Mouse (Mus musculus) midbrain, embryonic 14.5 days (tissue): ENCODE data around the gene Tmbim1. TPM values are rescaled to one million over a fixed set of nuclear protein-coding genes. Genes with fewer than 3 reads are reported as not detected.

Experiments used
- ATAC-seq: fragments of 200-750 bp; cut with Nextera tagmentation; 2 replicates; pipeline ENCODE4 v1.8.0; 2017; ENCODE audit warnings: moderate number of reproducible peaks, moderate library complexity; ENCODE audit not compliant: low FRiP score, low TSS enrichment
- DNase-seq: peaks from one replicate; pipeline ENCODE4 v3.0.0-alpha.2; 2015
- H3K27ac ChIP-seq: fragments of 300-500 bp; sonication (generic); replicated peaks from 2 replicates; pipeline ENCODE4 v1.5.1; 2014; ENCODE audit warnings: mild to moderate bottlenecking, low read depth, low read length, moderate library complexity
- H3K27me3 ChIP-seq: fragments of 300-500 bp; sonication (generic); 2 replicates; pipeline ENCODE4 v1.6.1; 2014; ENCODE audit warnings: low read length, control low read depth, mixed read lengths; ENCODE audit not compliant: control insufficient read depth, insufficient read depth
- H3K36me3 ChIP-seq: fragments of 300-500 bp; sonication (generic); 2 replicates; pipeline ENCODE4 v1.6.1; 2014; ENCODE audit warnings: low read length, control low read depth; ENCODE audit not compliant: control insufficient read depth, insufficient read depth
- H3K4me1 ChIP-seq: fragments of 300-500 bp; sonication (generic); 2 replicates; pipeline ENCODE4 v1.6.1; 2014; ENCODE audit warnings: mild to moderate bottlenecking, antibody characterized with exemption, low read length, control low read depth; ENCODE audit not compliant: control insufficient read depth, insufficient read depth
- H3K4me2 ChIP-seq: fragments of 300-500 bp; sonication (generic); 2 replicates; pipeline ENCODE4 v1.6.1; 2014; ENCODE audit warnings: mild to moderate bottlenecking, low read length, moderate library complexity
- H3K4me3 ChIP-seq: fragments of 300-500 bp; sonication (generic); replicated peaks from 2 replicates; pipeline ENCODE4 v1.5.1; 2014; ENCODE audit warnings: low read depth, low read length
- H3K9ac ChIP-seq: fragments of 300-500 bp; sonication (generic); replicated peaks from 2 replicates; pipeline ENCODE4 v1.6.1; 2014; ENCODE audit warnings: mild to moderate bottlenecking, low read length, moderate library complexity
- H3K9me3 ChIP-seq: fragments of 300-500 bp; sonication (generic); 2 replicates; pipeline ENCODE4 v1.6.1; 2016; ENCODE audit warnings: low read length, control low read depth, mixed read lengths; ENCODE audit not compliant: control insufficient read depth
- WGBS: fragments of 180-500 bp; shearing (Covaris S2); extraction: QIAGEN DNeasy Blood & Tissue Kit; methylation state at CpG from one replicate; pipeline ENCODE4 v1.1.7; 2014; 5-methylcytosine and 5-hydroxymethylcytosine counted together
- polyA plus RNA-seq: library from polyadenylated mRNA; unstranded; fragments of >200 nt; fragmentation: Nextera tagmentation; extraction: Ambion mirVana; gene quantifications from 2 replicates; pipeline ENCODE4 v1.2.1, GENCODE M21; 2014

Tmbim1 gene
- polyA plus RNA-seq, 1 experiment from 2014 or later: 5.6 TPM

GRCm38 (mm10) chr1:74302835-74303234 is 2.6 kb downstream of the Tmbim1 start:
- Histone ChIP-seq H3K27me3 (peaks cover 15% of the 10 kb centered on the region), H3K36me3 (no peaks in the 10 kb centered on the region), H3K9me3 (no peaks in the 10 kb centered on the region), H3K27ac (no peak overlapping the region), H3K4me2 (no peak overlapping the region), H3K9ac (no peak overlapping the region), H3K4me3 (no peak overlapping the region), H3K4me1 (peaks cover 6% of the 10 kb centered on the region; the same call in 1 of the 2 replicates)
- DNase-seq (no peak), ATAC-seq (no peak)
- WGBS: 88% methylated on average over 2 of the region's 2 CpGs

GRCm38 (mm10) chr1:74302229-74302628 is 3.2 kb downstream of the Tmbim1 start:
- Histone ChIP-seq H3K4me3 (no peak overlapping the region), H3K9ac (no peak overlapping the region), H3K36me3 (no peaks in the 10 kb centered on the region), H3K4me1 (peaks cover 6% of the 10 kb centered on the region; the same call in 1 of the 2 replicates), H3K4me2 (no peak overlapping the region), H3K27ac (no peak overlapping the region), H3K9me3 (no peaks in the 10 kb centered on the region), H3K27me3 (peaks cover 15% of the 10 kb centered on the region)
- DNase-seq (no peak), ATAC-seq (no peak)
- WGBS: 90% methylated on average over 7 of the region's 7 CpGs

GRCm38 (mm10) chr1:74300347-74301110 is 4.9 kb downstream of the Tmbim1 start:
- Histone ChIP-seq H3K9me3 (no peaks in the 10 kb centered on the region), H3K9ac (no peak overlapping the region), H3K4me2 (no peak overlapping the region), H3K4me3 (no peak overlapping the region), H3K4me1 (peaks cover 13% of the 10 kb centered on the region), H3K36me3 (no peaks in the 10 kb centered on the region), H3K27me3 (peaks cover 15% of the 10 kb centered on the region), H3K27ac (no peak overlapping the region)
- 92% methylated on average over 6 of the region's 6 CpGs for WGBS
- ATAC-seq: no peak
- DNase-seq: no peak

- Histone ChIP-seq H3K9me3 (no peaks in the 10 kb centered on the region), H3K27ac (no peak overlapping the region), H3K27me3 (peaks cover 7% of the 10 kb centered on the region; the same call in 1 of the 2 replicates), H3K9ac (no peak overlapping the region), H3K36me3 (0 out of 2 replicates have a peak, but pooled peaks cover 2% of the 10 kb centered on the region), H3K4me3 (no peak overlapping the region), H3K4me2 (no peak overlapping the region), H3K4me1 (peaks cover 21% of the 10 kb centered on the region)
- no peak for DNase-seq
- 73% methylated on average over 5 of the region's 5 CpGs for WGBS
- no peak for ATAC-seq
Measured at GRCm38 (mm10) chr1:74298996-74299395, 6.4 kb downstream of the Tmbim1 start.

GRCm38 (mm10) chr1:74298157-74298750 is 7.2 kb downstream of the Tmbim1 start:
- Histone ChIP-seq H3K4me2 (no peak overlapping the region), H3K4me1 (peaks cover 15% of the 10 kb centered on the region), H3K9ac (no peak overlapping the region), H3K27me3 (no peaks in the 10 kb centered on the region; the same call in 1 of the 2 replicates), H3K9me3 (no peaks in the 10 kb centered on the region), H3K36me3 (0 out of 2 replicates have a peak, but pooled peaks cover 2% of the 10 kb centered on the region), H3K4me3 (no peak overlapping the region), H3K27ac (no peak overlapping the region)
- DNase-seq: no peak
- WGBS: 82% methylated on average over 5 of the region's 5 CpGs
- ATAC-seq: no peak

GRCm38 (mm10) chr1:74297269-74297668 is 8.2 kb downstream of the Tmbim1 start:
- no peaks in the 10 kb centered on the region for H3K27me3 ChIP-seq
- no peak overlapping the region for H3K4me3 ChIP-seq
- ATAC-seq (no peak), DNase-seq (no peak)
- no peak overlapping the region for H3K9ac ChIP-seq
- H3K4me2 ChIP-seq: no peak overlapping the region
- H3K36me3 ChIP-seq: 0 out of 2 replicates have a peak, but pooled peaks cover 4% of the 10 kb centered on the region
- H3K9me3 ChIP-seq: no peaks in the 10 kb centered on the region
- no peak overlapping the region for H3K27ac ChIP-seq
- 80% methylated on average over 3 of the region's 3 CpGs for WGBS
- peaks cover 15% of the 10 kb centered on the region for H3K4me1 ChIP-seq

- H3K9me3 ChIP-seq: no peaks in the 10 kb centered on the region
- H3K27ac ChIP-seq: peak overlapping the region; percentile 73; the same call in 1 of the 2 replicates
- DNase-seq: no peak
- H3K9ac ChIP-seq: no peak overlapping the region; the same call in 1 of the 2 replicates
- H3K4me1 ChIP-seq: peaks cover 15% of the 10 kb centered on the region
- no peak overlapping the region for H3K4me2 ChIP-seq
- H3K36me3 ChIP-seq: 0 out of 2 replicates have a peak, but pooled peaks cover 5% of the 10 kb centered on the region
- H3K4me3 ChIP-seq: no peak overlapping the region
- no peak for ATAC-seq
- H3K27me3 ChIP-seq: no peaks in the 10 kb centered on the region
- 71% methylated on average over 6 of the region's 6 CpGs for WGBS
Measured at GRCm38 (mm10) chr1:74296477-74296876, 8.9 kb downstream of the Tmbim1 start.

- ATAC-seq (peak; percentile 80), DNase-seq (peak; percentile 72)
- 16% methylated on average over 9 of the region's 9 CpGs for WGBS
- Histone ChIP-seq H3K27ac (peak overlapping the region; percentile 73), H3K4me1 (peaks cover 15% of the 10 kb centered on the region), H3K9ac (peak overlapping the region; percentile 23; the same call in 1 of the 2 replicates), H3K27me3 (no peaks in the 10 kb centered on the region), H3K9me3 (no peaks in the 10 kb centered on the region), H3K4me2 (peak overlapping the region; percentile 0; the same call in 1 of the 2 replicates), H3K4me3 (no peak overlapping the region), H3K36me3 (0 out of 2 replicates have a peak, but pooled peaks cover 5% of the 10 kb centered on the region)
Measured at GRCm38 (mm10) chr1:74295456-74296171, 9.8 kb downstream of the Tmbim1 start.
